Mouse (Mus musculus): ENCODE results near the gene Nckap5. TPM values are rescaled to one million over a fixed set of nuclear protein-coding genes. Genes with fewer than 3 reads are reported as not detected.

Gene Nckap5
- polyA plus RNA-seq, 1 experiment from 2014 or later, result 24.7 TPM

DNA sequence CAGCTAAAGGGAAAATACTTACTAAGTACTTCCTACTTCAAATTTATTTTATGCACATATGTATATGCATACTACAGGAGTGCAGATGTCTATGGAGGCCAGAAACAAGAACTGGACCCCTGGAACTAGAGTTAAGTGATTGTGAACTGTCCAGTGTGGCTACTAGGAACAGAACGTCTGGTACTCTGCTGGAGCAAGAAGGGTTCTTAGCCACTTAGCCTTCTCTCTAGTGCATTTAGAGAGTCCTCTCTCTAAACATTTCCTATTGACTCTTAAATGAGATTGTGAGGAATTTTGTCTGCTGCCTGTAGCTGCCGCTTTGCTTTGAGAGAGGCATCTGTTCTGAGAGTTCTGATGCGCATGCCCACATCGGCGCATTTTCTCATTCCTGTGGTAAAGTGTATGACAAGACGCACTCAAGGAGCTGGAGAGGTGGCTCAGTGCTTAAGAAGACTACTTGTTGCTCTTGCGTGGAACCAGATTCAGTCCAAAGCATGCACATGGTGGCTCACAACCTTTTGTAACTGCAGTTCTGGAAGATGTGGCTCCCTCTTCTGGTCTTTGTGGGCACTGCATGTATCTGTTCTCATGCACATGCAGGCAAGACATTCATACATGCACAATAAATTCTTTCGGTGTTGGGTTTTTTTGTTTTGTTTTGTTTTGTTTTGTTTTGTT, 261.9 kb downstream of the Nckap5 start:
- WGBS, result 90% methylated on average over 8 of the region's 8 CpGs
- no peaks in the 10 kb centered on the region for H3K36me3 ChIP-seq
- no peaks in the 10 kb centered on the region for H3K27me3 ChIP-seq
- H3K27ac ChIP-seq (replicated peaks), result no peak overlapping the region
- no peak for ATAC-seq (replicated peaks)
- H3K9me3 ChIP-seq, result no peaks in the 10 kb centered on the region
- H3K4me2 ChIP-seq (replicated peaks), result no peak overlapping the region
- H3K9ac ChIP-seq (replicated peaks), result no peak overlapping the region
- no peak overlapping the region for H3K4me3 ChIP-seq
- peaks cover 9% of the 10 kb centered on the region for H3K4me1 ChIP-seq

DNA sequence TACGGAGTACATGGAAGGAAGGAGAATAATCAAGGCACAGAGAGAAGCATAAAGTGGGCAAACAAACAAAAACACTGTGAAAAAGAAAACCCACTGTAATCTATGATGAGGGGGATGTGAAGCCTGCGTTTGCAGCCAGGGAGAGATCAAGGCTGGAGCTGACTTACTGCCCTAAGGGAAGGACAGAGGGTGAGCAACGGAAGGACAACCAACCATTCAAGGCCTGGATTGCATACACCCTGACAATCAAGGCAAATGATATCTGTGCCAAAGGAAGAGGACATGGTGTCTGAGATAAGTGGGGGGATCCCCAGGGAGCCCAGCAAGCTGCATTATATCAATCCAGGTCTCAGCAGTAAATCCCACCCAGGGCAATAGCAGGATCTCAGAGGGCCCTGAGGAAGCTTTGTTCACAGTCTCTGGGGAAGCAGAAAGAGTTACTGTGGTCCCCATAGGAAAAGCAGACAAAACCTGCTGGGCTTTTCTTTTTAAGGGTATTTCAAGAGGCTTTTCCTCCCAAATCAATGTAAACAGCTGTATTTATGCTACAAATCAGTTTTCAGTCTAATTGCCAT, 265.4 kb downstream of the Nckap5 start:
- WGBS, result 48% methylated on average over 3 of the region's 3 CpGs
- Histone ChIP-seq H3K4me2 (replicated peaks) (no peak overlapping the region), H3K9me3 (no peaks in the 10 kb centered on the region), H3K27me3 (no peaks in the 10 kb centered on the region), H3K4me1 (peaks cover 4% of the 10 kb centered on the region; the same call in 1 of the 2 replicates), H3K4me3 (no peak overlapping the region), H3K27ac (replicated peaks) (no peak overlapping the region), H3K9ac (replicated peaks) (no peak overlapping the region), H3K36me3 (no peaks in the 10 kb centered on the region)
- ATAC-seq (replicated peaks), result no peak

DNA sequence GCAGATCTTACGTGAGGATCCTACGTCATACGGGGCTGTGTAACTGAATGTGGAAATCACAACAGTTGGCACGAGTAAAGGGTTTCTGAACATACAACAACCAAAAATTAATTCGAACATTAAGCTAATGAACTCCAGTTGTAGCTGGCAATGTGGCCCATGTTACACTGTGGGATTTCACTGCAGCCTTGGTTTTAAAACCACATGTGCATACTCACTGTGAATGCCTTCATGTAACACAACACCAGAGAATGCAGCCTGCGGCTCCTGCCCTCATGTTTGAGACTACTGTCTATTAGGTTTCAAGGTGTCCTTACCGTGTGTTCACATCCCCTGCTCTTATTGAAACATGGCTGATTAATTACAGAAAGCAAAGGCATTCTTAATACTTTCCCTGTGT, 269.7 kb downstream of the Nckap5 start:
- WGBS, result 64% methylated on average over 7 of the region's 7 CpGs
- ATAC-seq (replicated peaks), result no peak
- no peaks in the 10 kb centered on the region for H3K36me3 ChIP-seq
- no peak overlapping the region for H3K4me3 ChIP-seq
- H3K9me3 ChIP-seq, result no peaks in the 10 kb centered on the region
- no peaks in the 10 kb centered on the region for H3K27me3 ChIP-seq
- no peak overlapping the region for H3K27ac ChIP-seq (replicated peaks)
- no peak overlapping the region for H3K9ac ChIP-seq (replicated peaks)
- H3K4me1 ChIP-seq, result peaks cover 21% of the 10 kb centered on the region
- H3K4me2 ChIP-seq (replicated peaks), result no peak overlapping the region

DNA sequence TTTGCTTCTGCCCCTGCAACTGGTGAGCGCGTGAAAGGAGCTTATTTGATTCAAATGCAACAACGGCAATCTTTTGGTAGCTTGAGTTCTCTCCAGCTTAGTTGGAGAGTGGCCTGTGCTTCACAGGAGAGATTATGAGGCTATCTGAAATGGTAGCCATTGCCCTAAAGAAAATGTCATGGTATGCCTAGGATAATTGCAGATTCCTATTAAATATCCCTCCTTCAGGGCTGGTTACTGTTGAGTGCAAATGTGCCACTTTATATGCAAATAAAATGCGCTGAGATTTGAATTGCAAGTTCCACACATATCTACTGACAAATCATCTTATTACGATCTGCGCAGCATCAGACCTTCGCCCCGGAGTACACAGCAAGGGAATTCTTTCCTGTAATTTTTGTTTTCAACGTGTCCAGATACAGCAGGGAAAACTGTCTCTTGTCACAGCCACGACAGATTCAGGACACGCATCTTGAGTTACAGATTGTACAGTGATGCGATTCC, 272.8 kb downstream of the Nckap5 start:
- H3K4me3 ChIP-seq, result no peak overlapping the region
- H3K36me3 ChIP-seq, result no peaks in the 10 kb centered on the region
- 0 out of 2 replicates have a peak, but pooled peaks have one; percentile 39 for ATAC-seq (replicated peaks)
- H3K4me1 ChIP-seq, result peaks cover 21% of the 10 kb centered on the region
- H3K9ac ChIP-seq (replicated peaks), result no peak overlapping the region
- no peaks in the 10 kb centered on the region for H3K9me3 ChIP-seq
- peak overlapping the region; percentile 11; the same call in 1 of the 2 replicates for H3K4me2 ChIP-seq (replicated peaks)
- no peaks in the 10 kb centered on the region for H3K27me3 ChIP-seq
- 43% methylated on average over 12 of the region's 12 CpGs for WGBS
- H3K27ac ChIP-seq (replicated peaks), result 0 out of 2 replicates have a peak overlapping the region, but pooled peaks have one; percentile 8

DNA sequence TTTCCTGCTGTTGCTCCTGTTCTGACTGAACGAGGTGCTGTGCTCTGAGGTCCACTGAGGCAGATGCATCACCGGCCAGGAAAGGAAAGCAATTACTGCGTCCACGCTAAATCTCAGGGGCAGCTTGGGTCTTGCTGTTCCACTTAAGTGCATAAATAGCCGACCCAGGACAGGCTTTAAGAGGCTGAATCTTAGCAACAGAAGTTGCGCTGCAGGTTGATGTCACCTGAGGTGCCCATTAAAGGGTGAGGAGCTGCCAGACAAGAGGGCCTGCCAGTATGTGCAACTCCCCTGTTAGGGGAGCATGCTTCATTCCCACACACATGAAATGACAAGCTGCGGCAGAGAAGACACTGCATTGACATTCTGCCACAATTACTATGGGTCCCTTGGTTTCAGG, 282.6 kb downstream of the Nckap5 start:
- H3K27ac ChIP-seq (replicated peaks), result no peak overlapping the region
- no peak overlapping the region for H3K4me2 ChIP-seq (replicated peaks)
- H3K9me3 ChIP-seq, result no peaks in the 10 kb centered on the region
- ATAC-seq (replicated peaks), result no peak
- no peaks in the 10 kb centered on the region for H3K4me1 ChIP-seq
- H3K9ac ChIP-seq (replicated peaks), result no peak overlapping the region
- no peak overlapping the region for H3K4me3 ChIP-seq
- H3K27me3 ChIP-seq, result no peaks in the 10 kb centered on the region
- 83% methylated on average over 7 of the region's 7 CpGs for WGBS
- no peaks in the 10 kb centered on the region for H3K36me3 ChIP-seq

DNA sequence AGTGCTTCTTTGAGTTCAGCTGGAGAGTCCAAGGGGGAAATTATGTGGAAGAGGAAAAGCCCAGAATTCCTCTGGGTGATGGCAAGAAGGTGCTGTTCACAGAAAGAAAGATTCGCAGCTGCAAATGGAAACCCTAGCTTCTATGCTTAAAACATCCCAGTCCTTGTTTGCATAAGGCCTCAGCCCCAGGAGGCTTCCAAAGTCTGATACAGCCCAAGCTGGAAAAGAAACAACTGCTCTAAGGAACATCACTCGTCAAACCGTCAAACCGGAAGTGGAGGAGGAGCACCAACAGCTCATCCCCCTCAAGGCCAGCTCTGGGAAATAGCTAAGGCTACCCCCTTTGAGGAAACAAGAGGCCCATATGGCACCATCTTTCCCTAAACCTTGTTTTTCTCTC, 286.1 kb downstream of the Nckap5 start:
- ATAC-seq (replicated peaks), result no peak
- no peak overlapping the region for H3K4me3 ChIP-seq
- no peaks in the 10 kb centered on the region for H3K27me3 ChIP-seq
- H3K9me3 ChIP-seq, result no peaks in the 10 kb centered on the region
- no peaks in the 10 kb centered on the region for H3K4me1 ChIP-seq
- no peak overlapping the region for H3K9ac ChIP-seq (replicated peaks)
- no peaks in the 10 kb centered on the region for H3K36me3 ChIP-seq
- 75% methylated on average over 4 of the region's 4 CpGs for WGBS
- no peak overlapping the region for H3K4me2 ChIP-seq (replicated peaks)
- H3K27ac ChIP-seq (replicated peaks), result no peak overlapping the region

DNA sequence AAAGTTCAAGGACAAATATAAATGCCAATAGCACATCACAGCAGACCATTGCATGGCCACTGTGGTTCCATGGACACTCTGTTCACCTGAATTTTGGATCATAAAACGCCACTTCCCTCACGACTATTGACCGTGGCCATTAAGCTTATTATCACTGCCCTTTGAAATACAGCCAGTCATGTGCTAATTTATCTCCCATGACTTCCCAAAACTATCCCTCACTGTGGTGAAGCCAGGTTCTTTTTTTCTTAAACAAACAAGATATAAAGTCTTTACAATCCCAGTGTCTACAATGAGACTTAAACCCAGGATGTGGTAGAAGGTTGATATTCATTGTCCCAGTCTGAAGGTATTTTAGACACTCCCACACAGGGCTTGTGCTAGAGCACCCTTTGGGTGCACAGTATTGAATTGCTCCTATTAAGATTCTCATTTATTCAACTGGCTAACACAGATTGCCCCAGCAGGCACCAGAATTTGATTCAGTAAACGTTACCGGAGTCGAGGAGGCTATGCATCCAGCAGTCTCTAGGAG, 293.3 kb downstream of the Nckap5 start:
- Histone ChIP-seq H3K4me2 (replicated peaks) (no peak overlapping the region), H3K9ac (replicated peaks) (no peak overlapping the region), H3K27me3 (no peaks in the 10 kb centered on the region), H3K36me3 (no peaks in the 10 kb centered on the region), H3K27ac (replicated peaks) (no peak overlapping the region), H3K4me3 (no peak overlapping the region), H3K4me1 (no peaks in the 10 kb centered on the region), H3K9me3 (no peaks in the 10 kb centered on the region)
- WGBS, result 83% methylated on average over 6 of the region's 6 CpGs
- ATAC-seq (replicated peaks), result no peak

DNA sequence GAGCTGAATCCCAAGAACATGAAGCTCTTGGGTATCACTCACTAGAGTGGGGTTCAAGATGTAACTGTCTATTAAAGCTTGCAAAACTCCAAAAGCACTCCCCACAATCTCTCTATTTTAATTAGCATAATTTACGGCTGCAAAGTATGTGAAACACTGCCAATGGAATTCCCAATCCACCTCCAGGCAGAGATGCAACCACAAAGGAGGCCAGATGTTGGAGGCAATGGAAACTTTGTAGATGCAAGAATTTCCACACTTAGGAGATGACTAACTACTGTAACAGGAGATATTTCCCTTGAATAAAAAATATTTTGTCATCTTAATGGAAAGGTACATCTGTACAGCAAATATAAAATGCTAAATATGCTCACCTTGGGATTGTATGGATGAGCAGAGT, 295.1 kb downstream of the Nckap5 start:
- Histone ChIP-seq H3K4me2 (replicated peaks) (no peak overlapping the region), H3K27ac (replicated peaks) (no peak overlapping the region), H3K9me3 (no peaks in the 10 kb centered on the region), H3K4me3 (no peak overlapping the region), H3K36me3 (no peaks in the 10 kb centered on the region), H3K27me3 (no peaks in the 10 kb centered on the region), H3K4me1 (no peaks in the 10 kb centered on the region), H3K9ac (replicated peaks) (no peak overlapping the region)
- WGBS, result 57% methylated on average over 1 of the region's 1 CpGs
- ATAC-seq (replicated peaks), result no peak

DNA sequence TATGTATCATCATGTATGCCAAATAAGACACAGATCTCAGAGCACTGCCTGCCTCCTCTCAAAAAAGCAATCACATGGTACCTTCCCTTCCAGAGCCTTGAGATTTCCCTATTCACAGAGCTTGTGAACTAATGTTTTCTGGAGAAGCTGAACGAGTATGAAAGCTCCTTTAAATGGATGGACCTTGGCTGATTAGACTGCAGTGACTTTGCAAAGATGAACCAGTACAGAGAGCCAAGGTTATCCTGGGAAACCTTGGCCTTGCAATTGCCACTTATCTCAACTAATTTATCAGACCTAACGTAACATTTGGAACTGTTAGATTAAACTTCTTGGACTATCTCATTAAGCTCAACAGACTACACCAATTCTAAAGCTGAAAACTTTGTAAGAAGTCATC, 296.6 kb downstream of the Nckap5 start:
- Histone ChIP-seq H3K4me2 (replicated peaks) (no peak overlapping the region), H3K4me1 (no peaks in the 10 kb centered on the region), H3K27ac (replicated peaks) (no peak overlapping the region), H3K36me3 (no peaks in the 10 kb centered on the region), H3K9me3 (no peaks in the 10 kb centered on the region), H3K27me3 (no peaks in the 10 kb centered on the region), H3K4me3 (no peak overlapping the region), H3K9ac (replicated peaks) (no peak overlapping the region)
- WGBS, result 85% methylated on average over 2 of the region's 2 CpGs
- no peak for ATAC-seq (replicated peaks)

DNA sequence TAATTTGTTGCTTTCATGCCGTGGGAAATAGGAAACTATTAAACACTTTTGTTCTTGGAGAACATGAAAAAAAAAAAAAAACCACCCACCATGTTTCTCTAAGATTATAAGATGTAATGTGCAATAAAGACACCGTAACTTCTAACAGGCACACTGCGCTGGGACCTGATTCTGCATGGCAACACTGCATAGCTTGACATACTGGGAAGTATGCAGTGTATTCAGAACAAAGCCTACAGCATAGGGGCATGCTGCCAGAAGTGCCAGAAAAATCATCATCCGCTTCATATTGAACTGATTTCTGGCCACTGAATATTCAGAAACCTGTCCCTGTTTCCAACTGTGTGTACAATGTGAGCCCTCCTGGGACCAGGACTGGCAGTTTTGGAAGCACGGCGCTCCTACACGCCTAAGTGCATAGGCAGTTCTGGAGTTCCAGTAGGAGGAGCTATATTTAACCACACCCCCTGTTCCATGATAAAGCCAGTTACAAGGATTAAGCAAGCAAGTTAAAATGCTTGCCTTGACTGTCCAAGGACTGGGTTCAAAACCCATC, 302.5 kb downstream of the Nckap5 start:
- no peak for ATAC-seq (replicated peaks)
- Histone ChIP-seq H3K4me2 (replicated peaks) (no peak overlapping the region), H3K4me1 (no peaks in the 10 kb centered on the region), H3K36me3 (no peaks in the 10 kb centered on the region), H3K9me3 (no peaks in the 10 kb centered on the region), H3K27me3 (no peaks in the 10 kb centered on the region), H3K27ac (replicated peaks) (no peak overlapping the region), H3K9ac (replicated peaks) (no peak overlapping the region), H3K4me3 (no peak overlapping the region)
- 82% methylated on average over 7 of the region's 7 CpGs for WGBS

DNA sequence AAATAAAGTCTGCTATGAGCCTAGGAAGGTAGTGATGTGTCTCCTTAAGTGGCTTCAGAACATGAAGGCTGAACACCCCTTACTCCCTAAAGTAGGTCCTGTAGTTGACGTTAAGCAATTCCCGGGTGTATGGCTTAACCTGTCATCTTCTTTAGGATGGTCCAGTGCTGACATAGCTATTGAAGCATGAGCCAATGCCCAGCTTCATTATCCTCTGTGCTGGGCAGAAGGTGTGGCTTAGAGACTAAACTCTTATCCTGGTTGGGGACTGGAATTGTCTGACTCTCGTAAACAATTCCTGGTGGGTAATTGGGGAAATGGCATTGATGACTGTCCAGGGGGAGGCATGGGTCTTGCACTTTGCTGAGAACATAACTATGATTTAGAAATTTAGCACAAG, 312.5 kb downstream of the Nckap5 start:
- WGBS, result 75% methylated on average over 3 of the region's 3 CpGs
- H3K27me3 ChIP-seq, result no peaks in the 10 kb centered on the region
- H3K36me3 ChIP-seq, result no peaks in the 10 kb centered on the region
- no peak overlapping the region for H3K4me2 ChIP-seq (replicated peaks)
- H3K4me1 ChIP-seq, result no peaks in the 10 kb centered on the region
- H3K9me3 ChIP-seq, result no peaks in the 10 kb centered on the region
- H3K27ac ChIP-seq (replicated peaks), result no peak overlapping the region
- H3K4me3 ChIP-seq, result no peak overlapping the region
- no peak for ATAC-seq (replicated peaks)
- H3K9ac ChIP-seq (replicated peaks), result no peak overlapping the region

DNA sequence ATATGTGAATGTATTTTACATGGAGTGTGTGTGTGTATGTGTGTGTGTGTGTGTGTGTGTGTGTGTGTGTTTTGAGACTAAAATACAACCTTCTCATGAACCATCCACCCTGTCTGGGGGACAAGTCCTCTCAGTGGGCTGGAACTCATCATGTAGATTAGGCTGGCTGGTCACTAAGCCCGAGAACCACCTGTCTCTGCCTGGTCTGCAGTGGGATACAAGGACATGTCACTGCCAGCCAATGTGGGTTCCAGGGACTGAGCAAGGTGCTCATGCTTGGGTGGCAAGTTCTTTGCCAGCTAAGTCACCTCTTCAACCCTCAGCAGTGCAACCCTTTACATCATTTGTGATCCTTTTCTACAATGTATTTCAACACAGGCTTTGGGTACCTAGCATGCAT, 313.2 kb downstream of the Nckap5 start:
- H3K9me3 ChIP-seq, result no peaks in the 10 kb centered on the region
- H3K4me2 ChIP-seq (replicated peaks), result no peak overlapping the region
- no peak overlapping the region for H3K27ac ChIP-seq (replicated peaks)
- no peaks in the 10 kb centered on the region for H3K27me3 ChIP-seq
- H3K4me1 ChIP-seq, result no peaks in the 10 kb centered on the region
- WGBS, result 94% methylated on average over 1 of the region's 1 CpGs
- no peaks in the 10 kb centered on the region for H3K36me3 ChIP-seq
- ATAC-seq (replicated peaks), result no peak
- H3K9ac ChIP-seq (replicated peaks), result no peak overlapping the region
- no peak overlapping the region for H3K4me3 ChIP-seq
